Mouse (Mus musculus) liver, adult 2 months (tissue): ENCODE measurements around the gene Fam193a.

ENCODE experiments used
- CTCF ChIP-seq: fragments of 200-500 bp; IDR thresholded peaks from 2 replicates; pipeline ENCODE4 v1.5.1; 2011; ENCODE audit warnings: low read depth, low read length, control low read depth
- POLR2A ChIP-seq: fragments of 200-500 bp; IDR thresholded peaks from 2 replicates; pipeline ENCODE4 v1.6.1; 2011; ENCODE audit warnings: low read length, control low read depth; ENCODE audit not compliant: insufficient read depth; ENCODE audit errors: extremely low read depth

DNA sequence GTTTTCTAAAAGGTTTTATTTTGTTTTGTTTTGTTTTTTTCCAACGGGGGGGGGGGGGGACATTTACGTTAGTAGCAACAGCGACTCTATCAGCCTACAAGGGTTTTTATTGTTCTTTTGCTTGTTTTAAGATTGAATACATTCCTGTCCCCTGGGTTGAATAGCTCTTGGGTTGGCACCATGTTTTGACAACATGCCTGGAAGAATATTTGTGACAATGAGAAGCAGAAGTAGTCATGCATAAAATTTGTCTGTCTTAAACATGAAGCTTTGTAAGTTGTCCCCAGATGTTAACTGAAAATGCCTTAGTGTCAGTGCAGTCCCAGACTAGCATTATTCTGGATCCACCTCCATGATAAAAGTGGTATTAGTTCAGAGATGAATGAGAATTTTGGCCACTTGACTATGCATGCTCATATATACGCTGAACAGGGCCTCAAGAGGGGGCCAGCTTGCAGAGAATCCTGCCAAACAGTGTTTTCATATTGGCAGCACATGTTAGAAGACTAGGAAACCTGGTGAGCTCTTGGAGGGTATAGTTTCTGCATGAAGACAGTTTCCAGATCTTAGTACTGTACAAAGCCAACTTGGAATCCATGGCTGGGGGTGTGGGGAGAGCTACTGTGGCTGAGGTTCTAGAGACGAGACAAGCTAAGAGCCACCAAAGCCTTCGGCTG, 119.1 kb downstream of the Fam193a start:
- TF ChIP-seq CTCF (no peak), POLR2A (no peak)
